Mouse (Mus musculus) layer of hippocampus, adult 8-10 months (tissue): ENCODE measurements around the gene Pitpnm3. TPM values are rescaled to one million over a fixed set of nuclear protein-coding genes. Genes with fewer than 3 reads are reported as not detected.

ENCODE experiments used
- DNase-seq, 2 experiments: peaks; one replicate each; pipeline ENCODE4 v3.0.0; 2022; ENCODE audit warnings: low spot score in 2 of 2
- total RNA-seq, 4 experiments: library from RNA; stranded (reverse); gene quantifications; 2 replicates each; pipeline ENCODE4 v1.2.4; 2022

Gene Pitpnm3
- total RNA-seq, 4 experiments from 2014 or later = 30.5 to 46.8 (median 35.3) TPM

DNA sequence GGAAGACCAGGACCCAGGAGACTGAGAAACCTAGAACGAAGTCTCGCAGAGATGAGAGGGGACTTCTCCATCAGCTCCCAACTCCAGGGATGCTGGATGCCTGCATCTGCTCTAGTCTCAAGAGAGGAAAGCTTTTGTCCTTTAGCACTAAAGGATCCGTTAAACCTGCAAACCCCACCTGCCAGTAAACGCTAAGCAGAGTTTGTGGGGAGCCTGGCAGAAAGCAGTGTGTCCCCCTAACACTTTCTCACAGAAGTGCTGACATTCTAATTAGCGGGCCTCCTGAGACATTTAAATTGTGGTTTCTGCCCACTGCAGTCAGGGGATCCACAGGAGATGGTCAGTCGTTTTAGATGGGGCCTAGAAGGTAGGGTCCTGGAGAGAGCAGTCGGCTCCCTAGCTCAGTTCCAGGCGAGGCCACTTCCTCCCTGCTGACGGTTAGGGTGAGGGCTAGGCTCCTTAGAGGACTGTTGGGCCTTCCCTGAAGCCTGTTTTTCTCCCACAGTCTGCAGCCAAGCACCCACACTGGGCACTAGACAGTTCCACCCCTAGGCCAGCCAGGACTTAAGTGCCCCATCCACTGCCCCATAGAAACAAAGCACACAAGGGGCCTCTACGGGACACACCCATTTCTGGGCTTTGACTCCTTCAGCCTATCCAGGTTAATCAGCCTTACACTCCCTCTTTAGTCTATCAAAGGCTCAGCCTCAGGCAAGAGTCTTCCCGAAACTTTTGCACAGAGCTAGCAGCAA, 829 bp upstream of the Pitpnm3 start:
- no peak for DNase-seq

DNA sequence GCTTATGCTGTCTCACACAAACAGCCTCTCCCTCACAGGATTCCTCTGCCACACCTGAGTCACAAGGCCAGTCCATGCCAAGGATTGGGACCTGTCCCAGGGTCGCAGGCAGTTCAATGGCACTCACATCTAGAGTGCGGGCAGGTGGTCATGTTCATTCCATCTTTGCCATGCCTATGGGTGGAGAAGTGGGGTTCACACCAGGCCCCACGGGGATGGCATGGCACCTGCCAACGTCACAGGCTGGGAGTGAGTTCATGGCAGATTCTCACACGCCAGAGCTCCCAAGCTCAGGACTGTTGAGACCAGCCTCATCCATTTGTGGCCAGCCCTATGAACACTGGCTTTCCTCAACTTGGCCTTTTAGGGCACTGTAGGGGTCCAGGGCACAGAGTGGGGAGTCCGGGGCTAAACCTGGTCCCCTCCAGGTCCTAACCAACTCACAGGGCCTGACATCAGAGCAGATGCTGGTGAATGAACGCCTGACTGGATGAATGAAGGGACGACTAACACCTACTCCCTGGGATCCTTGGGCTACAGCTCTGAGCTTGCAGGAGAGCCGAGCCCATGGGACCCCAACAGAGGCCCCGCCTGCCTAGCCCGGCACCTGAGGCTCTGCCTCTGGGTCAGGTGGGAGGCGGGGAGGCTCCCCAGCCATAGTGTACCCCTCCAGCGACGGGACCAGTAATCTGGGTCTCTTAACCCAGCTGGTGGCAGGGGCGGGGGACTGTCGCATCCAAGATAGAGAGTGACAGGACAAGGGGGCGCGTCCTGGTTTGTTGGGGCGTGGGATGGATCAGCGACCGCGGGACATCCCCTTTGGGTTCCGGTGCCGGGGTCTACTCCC, 819 bp downstream of the Pitpnm3 start:
- no peak for DNase-seq

DNA sequence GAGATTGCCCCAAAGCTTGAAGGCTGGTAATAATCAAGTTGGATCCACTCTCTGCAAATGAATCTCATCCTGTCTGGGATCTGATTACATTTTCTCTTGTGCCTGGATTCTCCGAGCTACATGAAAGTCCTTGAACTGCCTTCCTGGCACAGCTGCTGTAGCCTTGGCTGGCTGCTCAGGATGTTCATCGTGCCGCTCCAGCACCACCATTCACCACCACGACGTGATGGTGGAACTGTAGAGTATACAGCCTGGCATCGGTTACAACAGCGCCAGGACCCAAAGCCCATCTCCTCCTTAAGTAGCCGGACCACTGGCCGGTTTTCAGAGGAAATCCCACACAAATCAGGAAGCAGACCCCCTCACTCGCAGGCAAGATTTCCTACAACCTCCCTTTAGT, 2.5 kb downstream of the Pitpnm3 start:
- no peak for DNase-seq

DNA sequence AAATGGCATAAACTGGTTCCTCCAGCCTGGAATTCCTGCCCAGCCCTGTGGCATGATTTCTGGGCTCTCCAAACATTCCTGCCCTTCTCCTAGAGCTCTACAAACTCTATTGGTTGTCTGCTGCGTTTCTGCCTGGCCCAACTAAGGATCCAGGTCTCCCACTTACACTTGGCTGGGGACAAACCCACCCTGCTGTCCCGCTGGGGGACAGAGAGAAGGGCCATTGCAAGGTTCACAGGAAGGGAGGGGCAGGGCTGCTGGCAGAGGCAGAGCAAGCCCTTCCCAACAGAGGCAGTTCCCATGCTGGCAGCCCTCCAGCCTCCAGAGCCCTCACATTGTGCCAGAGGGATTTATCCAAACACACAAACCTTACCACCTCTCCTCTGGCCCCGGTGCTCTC, 3.3 kb downstream of the Pitpnm3 start:
- no peak for DNase-seq

DNA sequence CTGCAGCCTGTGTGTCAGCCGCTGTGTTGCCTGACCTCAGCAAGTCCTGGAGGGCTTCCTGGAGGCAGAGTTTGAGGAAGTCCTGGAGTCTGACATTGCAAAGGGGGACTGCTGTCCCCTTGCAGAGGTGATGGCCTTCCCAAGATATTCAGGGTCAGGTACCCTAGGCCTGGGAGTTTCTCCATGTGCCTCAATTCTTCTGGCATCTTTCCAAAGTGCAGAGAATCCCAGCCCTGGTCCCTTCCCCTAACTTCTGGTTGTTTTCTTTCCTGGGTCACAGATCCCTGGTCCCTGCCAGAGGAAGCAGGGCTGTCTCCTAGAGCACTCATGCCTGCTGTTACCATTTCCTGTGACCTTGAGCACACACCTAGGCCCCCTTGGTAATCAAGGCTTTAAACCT, 3.9 kb downstream of the Pitpnm3 start:
- no peak for DNase-seq

DNA sequence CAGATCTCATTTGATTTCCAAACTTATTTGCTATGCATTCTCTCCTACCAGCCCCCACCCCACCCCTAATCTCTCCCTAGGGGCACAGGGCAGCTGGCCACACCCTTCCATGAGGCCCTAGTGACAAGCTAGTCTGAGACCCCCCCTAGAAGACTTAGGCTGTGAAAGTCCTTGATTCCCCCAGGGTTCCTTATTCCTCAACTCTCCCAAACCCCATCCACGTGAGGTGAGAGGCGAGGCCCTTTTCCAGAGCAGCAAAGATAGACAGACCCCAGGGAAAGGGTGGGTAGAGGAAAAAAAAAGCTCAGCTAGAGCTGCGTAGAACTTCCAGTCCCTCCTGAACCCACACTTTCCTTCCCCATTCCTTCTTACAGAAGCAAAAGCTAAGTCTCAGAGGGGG, 4.7 kb downstream of the Pitpnm3 start:
- no peak for DNase-seq

DNA sequence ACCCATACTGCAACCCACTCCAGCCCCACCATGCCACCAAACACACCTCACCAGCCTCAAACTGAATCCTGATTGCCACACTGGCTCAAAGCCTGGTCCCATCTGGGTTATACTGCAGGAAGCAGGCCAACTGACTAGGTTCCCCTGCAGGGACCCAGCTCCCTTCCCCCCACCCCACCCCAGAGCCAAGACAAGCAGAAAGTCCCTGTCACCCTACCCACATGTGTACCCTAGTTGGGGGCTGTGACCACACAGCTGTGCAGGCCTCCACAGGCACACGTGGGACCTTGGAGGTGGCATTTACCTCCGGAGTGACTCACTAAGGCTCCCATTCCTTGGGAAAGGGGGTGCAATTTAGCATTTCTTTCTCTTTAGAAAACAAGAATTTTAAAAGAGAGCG, 5.1 kb downstream of the Pitpnm3 start:
- no peak for DNase-seq

DNA sequence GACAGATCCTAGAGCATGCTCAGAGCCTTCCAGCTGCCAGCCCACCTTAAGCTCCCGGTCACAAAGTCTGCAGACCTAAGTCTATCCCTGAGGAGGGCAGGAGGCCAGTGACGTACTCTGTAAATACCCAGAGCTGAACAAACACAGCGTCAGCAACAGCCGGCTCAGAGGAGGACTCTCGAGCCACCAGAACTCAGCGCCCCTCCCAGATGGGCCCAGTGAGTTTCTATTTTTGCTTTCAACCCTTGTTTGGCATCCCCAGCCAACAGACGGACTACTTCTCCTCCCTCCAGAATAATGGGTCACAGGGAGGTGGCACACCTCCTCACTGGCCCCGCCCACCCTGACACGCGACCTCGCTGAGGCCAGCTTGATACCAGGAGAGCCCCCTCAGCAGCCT, 5.6 kb downstream of the Pitpnm3 start:
- no peak for DNase-seq

DNA sequence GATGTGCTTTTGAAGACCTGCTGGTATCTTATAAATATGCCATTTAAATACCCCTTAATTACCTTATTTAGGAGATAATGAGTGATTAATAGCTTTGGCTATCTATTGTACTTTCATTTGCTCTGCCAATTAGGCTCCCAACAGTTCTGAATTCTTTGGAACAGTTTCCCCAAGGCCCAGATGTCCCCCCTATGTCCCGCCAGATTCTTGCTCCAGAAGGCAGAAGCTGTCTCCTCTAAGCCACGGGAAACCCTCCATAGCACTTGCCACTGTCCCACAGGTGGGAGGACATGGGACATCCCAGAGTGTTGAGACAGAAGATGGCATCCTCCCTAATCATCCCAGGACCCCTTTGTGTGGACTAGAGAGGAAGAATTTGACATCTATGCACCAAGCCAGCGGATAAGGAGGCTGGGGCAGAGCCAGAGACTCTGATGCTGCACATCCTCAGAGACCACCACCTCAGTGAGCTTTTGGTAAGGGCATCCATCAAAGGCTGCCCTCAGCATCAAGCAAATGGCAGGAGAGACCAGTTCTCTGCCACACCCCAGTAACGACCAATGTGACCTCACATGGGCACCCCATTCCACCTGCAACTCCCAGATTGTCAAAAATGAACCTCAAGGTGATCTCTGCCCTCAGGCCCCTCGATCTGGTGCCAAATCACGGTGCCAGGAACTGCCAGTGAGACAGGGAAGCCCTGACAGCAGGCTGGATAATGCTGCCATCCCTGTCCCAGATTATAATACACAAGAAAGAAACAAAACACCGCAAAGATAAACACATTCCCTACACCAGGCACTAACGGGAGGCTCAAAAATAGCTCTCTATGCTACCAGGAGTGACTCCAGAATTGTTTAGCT, 6.3 kb downstream of the Pitpnm3 start:
- no peak for DNase-seq

DNA sequence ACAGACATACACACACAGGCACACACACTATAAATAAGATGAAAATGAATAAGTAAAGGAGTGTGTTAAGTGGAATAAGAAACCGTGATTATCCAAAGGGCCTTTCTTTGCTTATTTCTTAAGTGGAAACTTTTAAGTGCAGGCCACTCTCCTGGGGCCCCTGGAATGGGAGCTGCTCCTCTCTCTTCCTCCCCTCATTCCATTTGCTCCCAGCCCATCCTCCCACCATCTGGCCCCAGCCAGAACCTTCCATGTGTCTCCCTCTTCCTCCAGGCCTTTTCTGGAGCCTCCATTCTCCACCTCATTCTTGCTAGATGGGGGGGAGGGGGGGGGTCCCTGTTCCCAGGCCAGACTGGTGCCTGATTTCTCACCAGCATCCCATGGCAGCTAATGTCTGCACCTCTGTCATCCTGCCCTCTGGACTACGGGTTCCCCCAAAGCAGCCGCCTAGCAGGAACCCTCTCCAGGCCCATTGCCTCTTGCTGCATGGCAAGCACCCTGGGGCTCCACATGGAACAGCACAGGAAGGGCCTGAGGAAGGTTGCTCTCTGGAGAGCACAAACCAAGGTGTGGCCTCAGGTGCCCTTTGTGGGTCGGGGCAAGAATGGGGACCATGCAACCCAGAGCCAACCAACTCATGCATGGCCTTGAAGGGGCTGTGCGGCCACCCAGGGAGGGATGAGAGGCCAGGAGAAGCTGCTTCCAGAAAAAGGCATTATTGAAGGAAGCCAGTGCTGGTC, 8.0 kb downstream of the Pitpnm3 start:
- no peak for DNase-seq

DNA sequence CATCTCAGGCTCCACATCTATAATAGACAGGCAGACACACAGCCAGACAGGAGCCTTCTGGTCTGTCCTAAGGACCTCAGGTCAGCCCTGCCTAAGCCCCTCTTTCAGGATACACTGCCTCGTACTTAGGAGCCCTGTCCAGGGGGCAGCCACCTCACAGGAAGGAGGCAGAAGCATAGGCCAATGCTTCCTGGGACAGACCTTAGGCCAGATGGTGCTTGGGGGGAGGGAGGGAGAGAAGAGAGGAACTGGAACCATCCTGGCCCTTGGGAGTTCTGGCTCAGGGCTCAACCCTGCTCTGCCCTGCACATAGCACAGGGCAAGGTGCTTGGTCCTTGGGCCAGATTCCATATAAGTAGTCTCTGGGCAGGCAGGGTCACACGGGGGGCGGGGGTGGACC, 9.8 kb downstream of the Pitpnm3 start:
- no peak for DNase-seq

DNA sequence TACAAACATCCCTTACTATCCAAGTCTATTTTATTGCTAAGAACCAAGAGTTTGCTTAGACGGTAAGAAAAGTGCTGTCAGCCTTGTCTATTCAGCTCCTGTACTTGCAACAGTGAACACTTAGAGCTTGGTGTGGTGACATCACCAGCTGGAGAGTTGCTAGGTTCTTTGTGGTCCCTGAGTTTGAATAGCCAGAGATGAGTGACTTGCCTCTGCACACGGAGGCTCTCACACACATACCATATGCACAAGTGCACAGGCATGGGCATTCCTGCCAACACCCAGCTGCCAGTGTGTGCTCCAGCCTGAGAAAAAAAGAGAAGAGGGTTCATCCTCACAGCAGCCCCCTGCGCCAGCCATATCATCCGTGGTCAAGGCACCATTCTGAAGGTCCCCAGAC, 12.0 kb downstream of the Pitpnm3 start:
- DNase-seq = no peak

DNA sequence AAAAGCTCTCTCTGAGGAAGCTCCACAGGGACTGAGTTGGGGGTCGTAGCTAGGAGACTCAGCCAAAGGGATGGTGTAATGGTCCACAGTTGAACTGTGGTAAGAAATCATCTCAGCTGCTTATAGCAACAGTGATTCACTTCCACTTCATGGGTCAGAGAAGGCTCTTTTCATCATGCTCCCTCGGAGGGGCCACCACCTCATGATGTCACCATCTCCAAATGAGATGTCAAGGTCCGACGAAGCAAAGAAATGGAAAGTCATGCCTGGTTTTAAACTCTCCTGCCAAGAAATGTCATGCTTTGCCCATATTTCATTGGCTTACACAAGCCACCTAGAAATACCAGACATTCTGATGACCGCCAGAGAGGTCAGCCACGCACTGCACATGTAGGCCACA, 15.2 kb downstream of the Pitpnm3 start:
- DNase-seq = no peak

DNA sequence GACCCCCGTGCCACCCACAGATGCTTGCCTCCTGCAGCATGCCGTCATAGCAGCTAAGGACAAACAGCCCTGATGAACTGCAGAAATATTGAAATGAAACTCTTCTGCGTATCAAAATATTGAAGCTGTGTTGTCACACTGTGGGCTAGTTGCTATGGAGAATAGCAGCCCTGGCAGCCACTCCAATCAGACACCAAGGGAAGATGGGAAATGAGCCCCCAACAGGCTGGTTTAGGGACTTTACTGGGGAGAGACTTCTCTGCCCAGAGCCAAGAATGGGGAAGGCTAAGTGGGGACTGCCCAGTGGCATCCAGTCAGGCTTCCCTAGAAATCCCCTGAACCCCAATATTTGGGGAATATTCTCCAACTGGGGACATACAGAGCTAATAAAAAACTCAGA, 16.9 kb downstream of the Pitpnm3 start:
- no peak for DNase-seq

DNA sequence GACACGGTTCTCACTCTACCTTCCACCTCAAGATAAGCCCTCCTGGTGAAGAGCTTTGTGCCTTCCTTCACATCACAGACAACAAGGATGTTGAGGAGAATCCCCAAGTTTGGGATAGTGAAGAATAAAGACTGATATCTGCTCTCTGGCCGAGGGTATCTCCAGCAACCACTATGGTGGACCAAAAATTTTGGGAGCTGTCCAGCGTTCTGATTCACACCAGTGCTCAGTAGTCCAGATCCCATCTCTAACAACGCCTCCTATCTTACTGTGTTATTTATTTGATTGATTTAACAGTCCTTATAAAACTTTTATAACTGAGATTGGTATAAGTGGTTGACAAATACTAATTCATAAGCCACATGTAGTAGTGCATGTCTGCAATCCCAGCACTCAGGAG, 22.3 kb downstream of the Pitpnm3 start:
- no peak for DNase-seq

DNA sequence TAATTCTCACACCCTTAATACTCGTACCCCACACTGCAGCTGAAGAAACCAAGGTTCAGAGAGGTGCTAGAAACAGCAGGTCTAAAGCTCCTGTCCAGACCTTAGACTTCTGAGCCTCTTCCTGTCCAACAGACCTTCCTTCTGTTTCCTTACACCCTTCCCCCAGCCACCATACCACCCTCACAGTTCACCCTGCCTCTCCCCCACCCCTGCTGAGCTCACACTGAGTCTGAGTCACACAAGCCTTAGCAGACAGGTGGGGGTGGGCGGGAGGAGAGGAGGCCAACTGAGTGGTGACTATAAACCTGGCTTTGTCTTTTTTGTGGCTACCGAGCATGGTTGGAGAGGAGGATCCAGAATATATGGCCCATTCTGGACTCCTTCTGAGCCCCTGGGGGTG, 24.9 kb downstream of the Pitpnm3 start:
- DNase-seq = no peak

DNA sequence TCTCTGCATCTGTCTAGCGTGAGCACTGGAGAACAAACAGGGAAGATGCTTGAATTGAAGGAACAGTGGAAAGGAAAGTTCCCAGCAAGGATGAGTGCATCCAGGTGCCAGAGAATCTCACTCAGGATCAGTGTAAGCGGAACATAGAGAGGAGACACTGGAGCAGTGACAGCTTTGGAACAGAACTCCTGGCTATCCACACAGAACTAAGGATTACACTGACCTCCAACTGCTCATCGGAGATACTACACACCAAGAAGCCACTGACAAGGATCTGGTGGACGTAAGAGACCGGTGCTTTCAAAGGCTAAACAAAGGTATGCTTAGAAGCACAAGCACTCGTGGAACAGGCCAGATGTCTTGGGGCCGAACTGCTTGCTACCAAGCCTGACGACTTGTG, 31.4 kb downstream of the Pitpnm3 start:
- no peak for DNase-seq

DNA sequence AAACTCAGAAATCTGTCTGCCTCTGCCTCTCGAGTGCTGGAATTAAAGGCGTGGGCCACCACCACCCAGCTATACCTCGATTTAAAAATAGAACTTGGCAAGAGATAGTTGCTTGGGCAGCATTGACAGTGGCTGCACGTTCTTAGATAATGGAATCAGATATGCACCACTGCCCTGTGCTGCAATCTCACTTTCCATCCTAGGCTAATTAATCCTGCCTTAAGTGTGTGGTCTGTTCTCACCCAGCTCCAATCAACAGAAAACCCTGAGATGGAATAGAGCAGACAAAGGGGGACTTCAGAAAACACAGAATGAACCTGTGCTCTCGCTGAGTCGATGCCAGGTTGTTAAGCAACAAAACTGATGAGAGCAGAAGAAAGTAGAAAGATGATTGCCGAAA, 32.0 kb downstream of the Pitpnm3 start:
- no peak for DNase-seq

DNA sequence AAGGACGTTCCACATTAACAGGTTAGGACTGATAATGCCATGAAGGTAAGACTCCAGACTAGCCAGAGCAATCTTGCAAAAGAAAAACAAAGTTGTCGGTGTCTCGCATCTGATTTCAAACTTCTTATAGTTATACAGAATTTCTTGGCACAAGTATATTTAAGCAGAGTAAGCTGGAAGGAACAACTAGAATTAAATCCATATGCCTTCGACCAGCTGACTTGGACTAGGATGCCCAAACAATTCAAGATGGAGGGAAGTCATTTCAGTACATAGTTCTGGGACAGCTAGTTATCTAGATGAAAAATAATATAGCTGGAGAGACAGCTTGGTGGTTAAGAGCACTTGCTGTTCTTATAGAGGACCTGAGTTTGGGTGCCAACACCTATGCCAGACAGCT, 34.6 kb downstream of the Pitpnm3 start:
- no peak for DNase-seq

DNA sequence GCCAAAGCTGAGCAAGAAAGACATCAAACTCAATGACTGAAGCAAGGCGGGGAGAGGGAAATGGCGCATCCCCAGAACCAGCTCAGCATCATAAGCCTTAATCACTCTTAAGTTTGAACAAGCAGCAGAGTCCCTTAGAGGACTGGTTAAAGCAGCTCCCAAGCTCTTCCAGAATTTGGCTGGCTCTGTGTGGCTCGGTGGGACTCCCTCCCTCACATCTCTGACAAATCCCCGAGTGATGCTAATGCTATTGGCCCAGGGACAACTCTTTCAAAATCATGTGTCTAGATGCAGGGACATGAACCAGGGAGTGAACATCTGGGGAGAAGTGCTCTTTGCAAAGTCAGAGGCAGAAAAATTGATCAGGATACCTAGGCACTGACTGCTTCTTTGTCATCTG, 36.4 kb downstream of the Pitpnm3 start:
- no peak for DNase-seq

DNA sequence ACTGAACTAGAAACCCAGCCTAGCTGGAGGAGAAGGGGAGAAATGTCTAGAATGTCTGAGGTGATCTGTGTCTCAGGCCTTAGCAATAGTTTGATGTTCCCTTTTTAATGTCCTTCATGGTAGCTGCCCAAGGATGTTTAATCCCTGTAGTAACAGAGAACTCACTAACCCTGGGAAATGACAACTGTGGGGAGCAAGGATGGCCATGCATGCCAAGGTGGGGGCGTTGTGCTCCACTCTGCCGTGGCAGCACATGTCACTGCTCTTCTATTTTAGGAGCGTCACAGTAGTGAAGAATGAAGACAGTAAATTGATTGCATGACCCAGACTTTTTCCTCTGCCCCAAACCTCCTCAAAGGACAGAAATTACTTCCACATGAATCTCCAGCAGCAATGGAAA, 37.6 kb downstream of the Pitpnm3 start:
- DNase-seq = no peak
